Mouse (Mus musculus): ENCODE results near the gene Arvcf. TPM values are rescaled to one million over a fixed set of nuclear protein-coding genes. Genes with fewer than 3 reads are reported as not detected.

Arvcf gene
- polyA plus RNA-seq, 2 experiments, result 18.9 to 33.6 TPM

- peak; percentile 95 for DNase-seq (ENCODE audit: low spot score)
- Histone ChIP-seq H3K36me3 (ENCODE audit: control insufficient read depth, insufficient read depth, low read length) (no peaks in the 10 kb centered on the region), H3K4me1 (ENCODE audit: control insufficient read depth, insufficient read depth, low read length) (peaks cover 6% of the 10 kb centered on the region), H3K9ac (ENCODE audit: low read depth, low read length, severe bottlenecking) (peak overlapping the region; percentile 42), H3K4me2 (replicated peaks; ENCODE audit: low read depth, low read length, severe bottlenecking) (peak overlapping the region; percentile 70), H3K4me3 (replicated peaks; ENCODE audit: low read length) (peak overlapping the region; percentile 62), H3K27me3 (ENCODE audit: control insufficient read depth, insufficient read depth, low read length) (0 out of 2 replicates have a peak, but pooled peaks cover 7% of the 10 kb centered on the region), H3K27ac (replicated peaks; ENCODE audit: low read depth, low read length) (no peak overlapping the region), H3K9me3 (ENCODE audit: control insufficient read depth, low read length) (no peaks in the 10 kb centered on the region)
- TF ChIP-seq POLR2A (IDR thresholded peaks at IDR 0.05; ENCODE audit: borderline replicate concordance, extremely low read depth, insufficient read depth, insufficient read length), result no peak
- WGBS, result under 1% methylated on average over 38 of the region's 38 CpGs
- peak; percentile 92 for ATAC-seq (ENCODE audit: low FRiP score, low read depth)
These were observed 4.2 kb upstream of the Arvcf start for GRCm38 (mm10) chr16:18343778-18344177.

GRCm38 (mm10) chr16:18345243-18345642 is 2.7 kb upstream of the Arvcf start:
- no peak overlapping the region for H3K4me3 ChIP-seq (replicated peaks; ENCODE audit: low read length)
- no peak overlapping the region for H3K9ac ChIP-seq (ENCODE audit: low read depth, low read length, severe bottlenecking)
- no peak for TF ChIP-seq POLR2A (IDR thresholded peaks at IDR 0.05; ENCODE audit: borderline replicate concordance, extremely low read depth, insufficient read depth, insufficient read length)
- no peaks in the 10 kb centered on the region for H3K9me3 ChIP-seq (ENCODE audit: control insufficient read depth, low read length)
- no peaks in the 10 kb centered on the region for H3K36me3 ChIP-seq (ENCODE audit: control insufficient read depth, insufficient read depth, low read length)
- H3K27me3 ChIP-seq (ENCODE audit: control insufficient read depth, insufficient read depth, low read length), result peaks cover 21% of the 10 kb centered on the region
- peaks cover 6% of the 10 kb centered on the region for H3K4me1 ChIP-seq (ENCODE audit: control insufficient read depth, insufficient read depth, low read length)
- ATAC-seq (ENCODE audit: low FRiP score, low read depth), result peak; percentile 31; the same call in 1 of the 2 replicates
- WGBS, result 3% methylated on average over 3 of the region's 3 CpGs
- peak; percentile 87 for DNase-seq (ENCODE audit: low spot score)
- no peak overlapping the region for H3K4me2 ChIP-seq (replicated peaks; ENCODE audit: low read depth, low read length, severe bottlenecking)
- no peak overlapping the region for H3K27ac ChIP-seq (replicated peaks; ENCODE audit: low read depth, low read length)

- Histone ChIP-seq H3K9me3 (ENCODE audit: control insufficient read depth, low read length) (no peaks in the 10 kb centered on the region), H3K4me1 (ENCODE audit: control insufficient read depth, insufficient read depth, low read length) (no peaks in the 10 kb centered on the region), H3K4me3 (replicated peaks; ENCODE audit: low read length) (peak overlapping the region; percentile 65), H3K4me2 (replicated peaks; ENCODE audit: low read depth, low read length, severe bottlenecking) (peak overlapping the region; percentile 98), H3K36me3 (ENCODE audit: control insufficient read depth, insufficient read depth, low read length) (no peaks in the 10 kb centered on the region), H3K27me3 (ENCODE audit: control insufficient read depth, insufficient read depth, low read length) (peaks cover 22% of the 10 kb centered on the region), H3K27ac (replicated peaks; ENCODE audit: low read depth, low read length) (no peak overlapping the region), H3K9ac (ENCODE audit: low read depth, low read length, severe bottlenecking) (peak overlapping the region; percentile 44)
- no peak for TF ChIP-seq POLR2A (IDR thresholded peaks at IDR 0.05; ENCODE audit: borderline replicate concordance, extremely low read depth, insufficient read depth, insufficient read length)
- peak; percentile 6 for DNase-seq (ENCODE audit: low spot score)
- no peak; the same call in 1 of the 2 replicates for ATAC-seq (ENCODE audit: low FRiP score, low read depth)
- under 1% methylated on average over 27 of the region's 28 CpGs for WGBS
These were observed 706 bp downstream of the Arvcf start for GRCm38 (mm10) chr16:18348601-18349175.

- no peaks in the 10 kb centered on the region for H3K4me1 ChIP-seq (ENCODE audit: control insufficient read depth, insufficient read depth, low read length)
- no peak overlapping the region for H3K4me2 ChIP-seq (replicated peaks; ENCODE audit: low read depth, low read length, severe bottlenecking)
- 79% methylated on average over 12 of the region's 12 CpGs for WGBS
- DNase-seq (ENCODE audit: low spot score), result no peak
- H3K4me3 ChIP-seq (replicated peaks; ENCODE audit: low read length), result no peak overlapping the region
- no peaks in the 10 kb centered on the region for H3K9me3 ChIP-seq (ENCODE audit: control insufficient read depth, low read length)
- H3K36me3 ChIP-seq (ENCODE audit: control insufficient read depth, insufficient read depth, low read length), result no peaks in the 10 kb centered on the region
- no peak overlapping the region for H3K9ac ChIP-seq (ENCODE audit: low read depth, low read length, severe bottlenecking)
- no peak overlapping the region for H3K27ac ChIP-seq (replicated peaks; ENCODE audit: low read depth, low read length)
- TF ChIP-seq POLR2A (IDR thresholded peaks at IDR 0.05; ENCODE audit: borderline replicate concordance, extremely low read depth, insufficient read depth, insufficient read length), result no peak
- peaks cover 22% of the 10 kb centered on the region for H3K27me3 ChIP-seq (ENCODE audit: control insufficient read depth, insufficient read depth, low read length)
- no peak for ATAC-seq (ENCODE audit: low FRiP score, low read depth)
These were observed 1.9 kb downstream of the Arvcf start for GRCm38 (mm10) chr16:18349761-18350325.

GRCm38 (mm10) chr16:18351313-18352055 is 3.5 kb downstream of the Arvcf start:
- H3K4me3 ChIP-seq (replicated peaks; ENCODE audit: low read length), result no peak overlapping the region
- no peak for DNase-seq (ENCODE audit: low spot score)
- no peak overlapping the region for H3K4me2 ChIP-seq (replicated peaks; ENCODE audit: low read depth, low read length, severe bottlenecking)
- H3K27ac ChIP-seq (replicated peaks; ENCODE audit: low read depth, low read length), result no peak overlapping the region
- no peaks in the 10 kb centered on the region for H3K36me3 ChIP-seq (ENCODE audit: control insufficient read depth, insufficient read depth, low read length)
- ATAC-seq (ENCODE audit: low FRiP score, low read depth), result no peak
- no peaks in the 10 kb centered on the region for H3K4me1 ChIP-seq (ENCODE audit: control insufficient read depth, insufficient read depth, low read length)
- no peaks in the 10 kb centered on the region for H3K9me3 ChIP-seq (ENCODE audit: control insufficient read depth, low read length)
- H3K9ac ChIP-seq (ENCODE audit: low read depth, low read length, severe bottlenecking), result no peak overlapping the region
- WGBS, result 59% methylated on average over 5 of the region's 5 CpGs
- peaks cover 22% of the 10 kb centered on the region for H3K27me3 ChIP-seq (ENCODE audit: control insufficient read depth, insufficient read depth, low read length)
- TF ChIP-seq POLR2A (IDR thresholded peaks at IDR 0.05; ENCODE audit: borderline replicate concordance, extremely low read depth, insufficient read depth, insufficient read length), result no peak

Data from limb, embryonic 14.5 days (tissue).